20 mouse cellular contexts compared by ENCODE assay signal in the genomic region with DNA sequence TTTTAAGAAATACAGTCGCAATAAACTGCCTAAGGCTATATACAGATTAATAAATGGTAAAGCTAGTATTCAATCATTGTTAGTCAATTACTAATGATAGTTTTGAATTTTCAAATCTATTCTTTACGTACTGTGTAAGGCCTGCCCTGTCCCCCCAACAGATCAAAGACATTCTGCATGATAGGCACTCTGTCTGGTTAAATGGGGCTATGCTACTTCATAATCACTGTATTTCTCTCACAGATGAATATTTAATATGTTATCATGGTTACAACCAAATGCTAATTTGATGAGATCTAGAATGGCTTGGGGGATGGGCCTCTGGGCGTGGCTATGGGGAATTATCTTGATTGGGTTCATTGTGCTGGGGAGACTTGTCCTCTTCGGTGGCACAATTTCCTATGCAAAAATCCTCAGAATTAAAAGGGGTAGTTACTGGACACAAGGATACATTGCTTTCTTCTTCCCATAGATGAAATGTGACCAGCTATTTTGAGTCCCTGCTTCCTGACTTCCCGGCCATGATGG. TPM values are rescaled to one million over a fixed set of nuclear protein-coding genes. Genes with fewer than 3 reads are reported as not detected.
DNase-seq lines count a peak whose midpoint lies in the region; ATAC-seq lines count a peak whose summit lies in the region.
"Had no signal": no experiment of that assay in that cellular context is flagged by ENCODE, and none has a peak within 500 bp of the region (broad histone marks: within the 10 kb centered on the region; RNA-seq: fewer than 3 reads in every experiment).

No protein-coding gene starts in this region.

- H3K27me3 ChIP-seq in forebrain, embryonic 16.5 days (replicated peaks; ENCODE audit: control insufficient read depth, insufficient read depth, low read length): no peaks in the 10 kb centered on the region
- no peaks in the 10 kb centered on the region for H3K27me3 ChIP-seq in forebrain, embryonic 10.5 days (ENCODE audit: poor library complexity, severe bottlenecking)
- no peaks in the 10 kb centered on the region for H3K27me3 ChIP-seq in midbrain, embryonic 12.5 days
- no peaks in the 10 kb centered on the region for H3K27me3 ChIP-seq in midbrain, embryonic 10.5 days (ENCODE audit: low read depth, poor library complexity, severe bottlenecking)
- no peaks in the 10 kb centered on the region for H3K27me3 ChIP-seq in midbrain, embryonic 13.5 days
- H3K27me3 ChIP-seq in midbrain, embryonic 15.5 days (replicated peaks): no peaks in the 10 kb centered on the region
- H3K27me3 ChIP-seq: embryonic facial prominence, embryonic 12.5 days; hindbrain, embryonic 15.5 days had no signal

- H3K27ac ChIP-seq in forebrain, embryonic 16.5 days (ENCODE audit: low read length): no peak overlapping the region
- H3K27ac ChIP-seq in forebrain, embryonic 10.5 days: no peak overlapping the region
- no peak overlapping the region for H3K27ac ChIP-seq in midbrain, embryonic 12.5 days (replicated peaks)
- H3K27ac ChIP-seq in midbrain, embryonic 10.5 days (replicated peaks): no peak overlapping the region
- no peak overlapping the region for H3K27ac ChIP-seq in midbrain, embryonic 13.5 days
- no peak overlapping the region for H3K27ac ChIP-seq in midbrain, embryonic 15.5 days
- H3K27ac ChIP-seq: embryonic facial prominence, embryonic 12.5 days; heart, embryonic 10.5 days; hindbrain, embryonic 15.5 days had no signal

- H3K4me2 ChIP-seq in forebrain, embryonic 16.5 days (ENCODE audit: low read length): no peak overlapping the region
- H3K4me2 ChIP-seq in midbrain, embryonic 12.5 days (replicated peaks): no peak overlapping the region
- no peak overlapping the region for H3K4me2 ChIP-seq in midbrain, embryonic 13.5 days (replicated peaks)
- no peak overlapping the region for H3K4me2 ChIP-seq in midbrain, embryonic 15.5 days
- H3K4me2 ChIP-seq: embryonic facial prominence, embryonic 12.5 days; hindbrain, embryonic 15.5 days had no signal

- H3K4me3 ChIP-seq in forebrain, embryonic 16.5 days (replicated peaks; ENCODE audit: low read length): no peak overlapping the region
- H3K4me3 ChIP-seq in forebrain, embryonic 10.5 days: no peak overlapping the region
- H3K4me3 ChIP-seq in midbrain, embryonic 12.5 days: no peak overlapping the region
- H3K4me3 ChIP-seq in midbrain, embryonic 10.5 days: no peak overlapping the region
- no peak overlapping the region for H3K4me3 ChIP-seq in midbrain, embryonic 13.5 days (replicated peaks)
- H3K4me3 ChIP-seq in midbrain, embryonic 15.5 days: no peak overlapping the region
- H3K4me3 ChIP-seq: embryonic facial prominence, embryonic 12.5 days; heart, embryonic 10.5 days; hindbrain, embryonic 15.5 days had no signal

- no peaks in the 10 kb centered on the region for H3K9me3 ChIP-seq in forebrain, embryonic 16.5 days (ENCODE audit: control insufficient read depth, low read length)
- no peaks in the 10 kb centered on the region for H3K9me3 ChIP-seq in forebrain, embryonic 10.5 days
- H3K9me3 ChIP-seq in midbrain, embryonic 12.5 days: no peaks in the 10 kb centered on the region
- no peaks in the 10 kb centered on the region for H3K9me3 ChIP-seq in midbrain, embryonic 10.5 days (replicated peaks)
- no peaks in the 10 kb centered on the region for H3K9me3 ChIP-seq in midbrain, embryonic 13.5 days
- H3K9me3 ChIP-seq in midbrain, embryonic 15.5 days: no peaks in the 10 kb centered on the region
- H3K9me3 ChIP-seq: embryonic facial prominence, embryonic 12.5 days; heart, embryonic 10.5 days; hindbrain, embryonic 15.5 days had no signal

- no peaks in the 10 kb centered on the region for H3K4me1 ChIP-seq in forebrain, embryonic 16.5 days (replicated peaks; ENCODE audit: control insufficient read depth, insufficient read depth, low read length)
- no peaks in the 10 kb centered on the region for H3K4me1 ChIP-seq in forebrain, embryonic 10.5 days
- H3K4me1 ChIP-seq in midbrain, embryonic 12.5 days: no peaks in the 10 kb centered on the region
- H3K4me1 ChIP-seq in midbrain, embryonic 10.5 days: no peaks in the 10 kb centered on the region
- H3K4me1 ChIP-seq in midbrain, embryonic 13.5 days (replicated peaks): no peaks in the 10 kb centered on the region
- no peaks in the 10 kb centered on the region for H3K4me1 ChIP-seq in midbrain, embryonic 15.5 days
- H3K4me1 ChIP-seq: embryonic facial prominence, embryonic 12.5 days; heart, embryonic 10.5 days; hindbrain, embryonic 15.5 days had no signal

- ATAC-seq in forebrain, embryonic 16.5 days: peak; percentile 28; the same call in 1 of the 2 replicates
- ATAC-seq in midbrain, embryonic 12.5 days (ENCODE audit: low FRiP score, low read depth): peak; percentile 30; the same call in 1 of the 2 replicates
- ATAC-seq in midbrain, embryonic 13.5 days: 0 out of 2 replicates have a peak, but pooled peaks have one; percentile 53
- peak; percentile 71 for ATAC-seq in midbrain, embryonic 15.5 days (replicated peaks)
- ATAC-seq: inflammation-experienced regulatory T-cells, adult 6 months; intestine, postnatal 0 days had no signal

- no peaks in the 10 kb centered on the region for H3K36me3 ChIP-seq in forebrain, embryonic 16.5 days (ENCODE audit: control insufficient read depth, insufficient read depth)
- H3K36me3 ChIP-seq in forebrain, embryonic 10.5 days (replicated peaks): 0 out of 2 replicates have a peak, but pooled peaks cover 5% of the 10 kb centered on the region
- no peaks in the 10 kb centered on the region for H3K36me3 ChIP-seq in midbrain, embryonic 12.5 days
- peaks cover 3% of the 10 kb centered on the region for H3K36me3 ChIP-seq in midbrain, embryonic 10.5 days
- H3K36me3 ChIP-seq in midbrain, embryonic 13.5 days: 0 out of 2 replicates have a peak, but pooled peaks cover 2% of the 10 kb centered on the region
- no peaks in the 10 kb centered on the region for H3K36me3 ChIP-seq in midbrain, embryonic 15.5 days (replicated peaks)
- H3K36me3 ChIP-seq: embryonic facial prominence, embryonic 12.5 days; heart, embryonic 10.5 days; hindbrain, embryonic 15.5 days had no signal

- H3K9ac ChIP-seq in forebrain, embryonic 16.5 days (replicated peaks; ENCODE audit: low read depth, low read length): no peak overlapping the region
- H3K9ac ChIP-seq in midbrain, embryonic 12.5 days (replicated peaks): no peak overlapping the region
- H3K9ac ChIP-seq in midbrain, embryonic 13.5 days (replicated peaks): no peak overlapping the region
- no peak overlapping the region for H3K9ac ChIP-seq in midbrain, embryonic 15.5 days
- H3K9ac ChIP-seq: embryonic facial prominence, embryonic 12.5 days; hindbrain, embryonic 15.5 days had no signal

- DNase-seq in forebrain, embryonic 10.5 days (ENCODE audit: extremely low spot score, low spot score): no peak
- no peak for DNase-seq in midbrain, embryonic 10.5 days (ENCODE audit: low spot score)
- no peak for DNase-seq in thymus, postnatal 25 days
- DNase-seq: adrenal gland, adult 2 months; adrenal gland, postnatal 25 days; cerebellum, adult 2 months; cerebellum, postnatal 25 days; gastrocnemius, postnatal 10 days; heart, adult 18-20 months; heart, postnatal 10 days; heart, postnatal 4 days had no signal

- WGBS in forebrain, embryonic 16.5 days: 77% methylated on average over 5 of the region's 5 CpGs
- WGBS in forebrain, embryonic 10.5 days: 87% methylated on average over 5 of the region's 5 CpGs
- 82% methylated on average over 5 of the region's 5 CpGs for WGBS in midbrain, embryonic 12.5 days
- 84% methylated on average over 5 of the region's 5 CpGs for WGBS in midbrain, embryonic 10.5 days
- 76% methylated on average over 5 of the region's 5 CpGs for WGBS in midbrain, embryonic 13.5 days
- WGBS in midbrain, embryonic 15.5 days: 76% methylated on average over 5 of the region's 5 CpGs

RNA-seq across cellular contexts. Expression of a gene that starts 13.5 kb away (rescaled TPM):
- polyA plus RNA-seq in forebrain, embryonic 16.5 days (2015; fragmentation: Nextera tagmentation; extraction: Ambion mirVana): 2.1 and 2.4 TPM in 2 replicates
- polyA plus RNA-seq in forebrain, embryonic 10.5 days (2016; fragmentation: Nextera tagmentation; extraction: Ambion mirVana): 3.2 and 4.1 TPM in 2 replicates
- 3.8 and 5.1 TPM in 2 replicates for polyA plus RNA-seq in midbrain, embryonic 12.5 days (2016; fragmentation: Nextera tagmentation; extraction: Ambion mirVana)
- polyA plus RNA-seq in midbrain, embryonic 10.5 days (2016; fragmentation: Nextera tagmentation; extraction: Ambion mirVana): 2.7 and 3.9 TPM in 2 replicates
- 3.4 TPM in 2 replicates for polyA plus RNA-seq in midbrain, embryonic 13.5 days (2015; fragmentation: Nextera tagmentation; extraction: Ambion mirVana)
- 3.1 and 3.3 TPM in 2 replicates for polyA plus RNA-seq in midbrain, embryonic 15.5 days (2015; fragmentation: Nextera tagmentation; extraction: Ambion mirVana)

RNA-seq across cellular contexts. Expression of a gene that starts 13.9 kb away (rescaled TPM):
- polyA plus RNA-seq in forebrain, embryonic 16.5 days (2015; fragmentation: Nextera tagmentation; extraction: Ambion mirVana): 40.5 and 49.0 TPM in 2 replicates
- 45.9 and 46.4 TPM in 2 replicates for polyA plus RNA-seq in forebrain, embryonic 10.5 days (2016; fragmentation: Nextera tagmentation; extraction: Ambion mirVana)
- 56.6 and 59.4 TPM in 2 replicates for polyA plus RNA-seq in midbrain, embryonic 12.5 days (2016; fragmentation: Nextera tagmentation; extraction: Ambion mirVana)
- 47.3 and 49.9 TPM in 2 replicates for polyA plus RNA-seq in midbrain, embryonic 10.5 days (2016; fragmentation: Nextera tagmentation; extraction: Ambion mirVana)
- 49.4 and 53.1 TPM in 2 replicates for polyA plus RNA-seq in midbrain, embryonic 13.5 days (2015; fragmentation: Nextera tagmentation; extraction: Ambion mirVana)
- 36.4 and 40.4 TPM in 2 replicates for polyA plus RNA-seq in midbrain, embryonic 15.5 days (2015; fragmentation: Nextera tagmentation; extraction: Ambion mirVana)
